Mouse (Mus musculus) CD4-positive helper T cell, adult 2 months (primary cell): ENCODE measurements at regions not wholly inside any gene's neighbourhood (a gene's known extent, or its start where the extent isn't known, plus 50 kb on each side); places are given as distances from the start of the nearest gene placed in this dataset.

Experiments used
- DNase-seq: peaks from one replicate; pipeline ENCODE4 v3.0.0-alpha.2; 2012; ENCODE audit warnings: low read depth, missing footprints, low spot score

DNA sequence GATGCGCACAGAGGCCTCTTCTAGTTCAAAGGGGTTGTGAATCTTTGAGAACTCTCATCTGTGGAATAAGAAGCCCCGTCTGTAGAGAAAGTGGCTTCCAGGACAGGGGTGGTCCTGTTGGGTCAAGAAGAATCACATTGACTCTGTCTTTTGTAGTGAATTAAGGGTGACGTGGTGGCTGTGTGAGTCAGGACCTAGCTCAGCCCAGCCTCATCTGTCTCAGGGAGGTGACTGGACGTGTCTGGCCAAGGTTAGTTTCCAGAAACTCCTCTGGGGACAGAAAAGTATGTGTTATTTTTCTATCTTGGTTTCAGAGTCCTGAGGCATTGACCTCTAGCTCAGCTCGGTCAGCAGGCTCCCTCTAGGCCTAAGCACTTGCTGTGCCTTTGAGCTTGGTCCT, 73.3 kb upstream of the Lep start:
- DNase-seq = no peak

DNA sequence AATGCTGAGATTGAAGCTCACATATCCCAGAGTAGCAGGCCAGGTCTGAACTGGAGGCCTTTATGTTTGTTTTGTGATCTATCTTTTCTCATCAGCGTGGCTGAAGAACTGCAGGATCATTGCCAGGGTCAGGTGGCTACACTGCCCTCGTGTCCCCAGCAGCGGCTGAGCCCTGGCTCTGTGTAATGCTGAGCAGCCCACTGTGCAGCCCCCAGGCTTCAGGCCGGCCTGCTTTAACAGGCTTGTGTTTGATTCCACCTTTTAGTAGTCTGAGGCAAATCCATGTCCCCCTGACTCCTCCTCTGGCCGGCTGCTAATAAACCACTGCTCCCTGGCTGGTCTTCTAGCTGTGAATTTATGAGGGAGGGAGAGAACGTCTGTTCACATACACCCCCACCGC, 72.6 kb upstream of the Lep start:
- DNase-seq = no peak

DNA sequence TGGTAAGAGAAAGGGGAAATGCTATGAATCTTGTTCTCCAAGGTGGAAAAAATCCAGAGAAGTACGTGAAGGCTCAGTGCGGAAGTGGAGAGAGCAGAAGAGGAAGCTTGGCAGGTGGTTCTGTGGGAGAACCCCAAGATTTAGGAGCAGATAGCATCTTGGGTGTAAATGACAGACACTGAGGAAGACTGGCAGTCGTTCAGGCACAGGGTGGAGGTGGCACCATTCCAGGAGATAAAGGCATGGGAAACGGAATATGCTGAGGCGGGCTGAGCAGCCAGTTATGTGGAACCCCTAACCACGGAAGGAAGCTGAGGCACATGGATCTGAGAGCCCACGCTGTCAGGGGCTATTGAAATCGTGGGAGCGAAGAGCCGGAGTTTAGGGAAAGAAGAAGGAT, 70.6 kb upstream of the Lep start:
- no peak for DNase-seq

DNA sequence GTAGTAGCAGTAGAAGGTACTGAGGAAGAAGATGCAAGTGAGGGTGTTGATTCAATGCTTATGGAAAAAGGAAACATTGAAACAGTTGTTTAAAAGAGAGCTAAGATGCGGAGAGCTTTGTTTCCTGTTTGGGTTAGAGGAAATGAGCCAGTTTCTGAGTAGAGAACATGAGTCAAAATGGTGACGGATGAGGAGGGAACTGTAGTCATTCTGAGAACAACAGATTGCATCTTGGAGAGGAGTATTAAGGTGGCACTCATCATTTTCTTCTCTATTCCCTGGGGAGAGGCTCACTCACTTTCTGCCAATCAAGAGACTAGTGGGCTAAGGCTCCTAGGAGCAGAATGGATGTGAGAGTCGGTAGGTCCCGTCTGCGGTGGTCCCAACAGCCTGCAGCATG, 69.8 kb upstream of the Lep start:
- peak; percentile 26 for DNase-seq

DNA sequence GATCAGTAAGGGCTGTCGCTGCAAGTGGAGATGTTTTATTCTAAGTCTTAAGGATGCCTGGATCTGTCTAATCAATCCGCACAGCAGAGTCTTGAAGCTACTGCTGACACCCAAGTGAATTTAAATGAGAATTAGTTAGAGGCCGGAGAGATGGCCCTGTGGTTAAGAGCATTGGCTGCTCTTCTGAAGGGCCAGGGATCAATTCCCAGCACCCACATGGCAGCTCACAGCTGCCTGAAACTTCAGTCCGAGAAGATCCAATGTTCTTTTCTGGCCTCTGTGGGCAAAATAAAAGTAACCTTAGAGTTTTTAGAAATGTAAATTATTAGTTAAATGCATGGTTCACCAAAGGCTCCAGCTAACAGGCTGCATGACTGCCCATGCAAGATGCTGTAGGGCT, 65.5 kb upstream of the Lep start:
- no peak for DNase-seq

DNA sequence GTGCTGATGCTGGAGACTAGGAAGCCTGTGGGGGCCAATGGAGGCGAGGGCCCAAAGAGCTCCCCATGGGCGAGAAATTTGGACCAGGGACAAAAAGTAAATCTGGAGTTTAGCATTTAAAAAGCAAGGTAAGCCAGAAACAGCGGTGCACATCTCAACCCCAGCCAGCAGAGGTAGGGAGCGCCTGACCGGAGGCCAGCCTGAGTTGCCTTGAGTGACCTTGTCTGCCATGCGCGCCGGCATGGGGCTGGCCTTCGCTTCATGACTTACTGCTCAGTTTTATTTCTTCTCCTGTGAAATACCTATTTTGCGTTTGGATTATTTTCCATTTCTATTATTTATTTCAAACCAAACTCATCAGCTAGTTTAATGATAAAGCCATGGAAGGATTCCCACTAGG, 64.3 kb upstream of the Lep start:
- no peak for DNase-seq

DNA sequence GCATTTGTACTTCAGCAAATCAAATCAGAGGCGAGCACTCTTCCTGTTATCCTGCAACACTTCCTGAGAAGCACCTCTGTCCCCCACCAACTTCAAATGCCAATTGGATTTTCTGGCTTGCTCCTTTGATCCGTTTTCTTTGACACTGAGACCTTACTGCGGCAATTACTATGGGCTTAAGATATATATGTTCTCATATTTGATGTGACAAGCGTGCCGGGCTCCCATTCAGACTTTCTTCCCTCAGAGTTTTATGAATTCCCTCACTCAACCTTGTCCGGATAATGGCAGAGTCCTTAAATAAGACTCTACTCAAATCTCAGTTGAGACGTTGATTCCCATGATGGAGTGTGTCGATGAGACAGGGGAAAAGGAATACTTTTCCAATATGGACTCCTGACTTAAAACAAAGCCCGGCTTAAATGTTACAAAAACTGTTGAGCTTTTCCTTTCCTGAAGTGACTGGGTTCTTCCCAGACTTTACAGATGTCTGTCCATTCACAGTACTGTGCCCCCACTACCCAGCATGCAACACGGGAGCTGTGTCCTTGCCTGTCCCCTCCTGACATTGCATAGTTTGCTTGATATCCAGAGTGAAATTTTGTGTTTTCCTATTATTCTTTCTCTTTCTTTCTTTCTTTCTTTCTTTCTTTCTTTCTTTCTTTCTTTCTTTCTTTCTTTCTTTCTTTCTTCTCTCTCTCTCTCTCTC, 60.5 kb upstream of the Lep start:
- no peak for DNase-seq

DNA sequence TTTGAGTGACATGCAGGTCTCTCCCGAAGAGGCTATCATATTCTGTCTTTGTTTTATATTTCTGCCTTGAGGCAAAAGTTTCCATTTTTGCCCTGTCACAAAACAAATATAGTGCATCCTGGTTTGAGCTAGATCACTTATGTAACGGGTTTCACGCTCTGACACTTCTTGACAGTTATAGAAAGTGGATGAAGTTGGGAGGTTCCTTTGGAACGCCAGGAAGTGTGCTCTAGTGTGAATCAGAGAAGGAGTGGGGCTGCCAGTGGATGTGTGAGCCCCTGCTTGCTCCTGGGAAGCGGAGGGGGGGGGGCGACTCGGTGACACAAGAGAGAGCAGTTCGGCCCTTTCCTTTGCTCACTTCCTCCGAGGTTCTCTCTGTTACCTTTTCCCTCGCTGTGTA, 57.9 kb upstream of the Lep start:
- DNase-seq = no peak

DNA sequence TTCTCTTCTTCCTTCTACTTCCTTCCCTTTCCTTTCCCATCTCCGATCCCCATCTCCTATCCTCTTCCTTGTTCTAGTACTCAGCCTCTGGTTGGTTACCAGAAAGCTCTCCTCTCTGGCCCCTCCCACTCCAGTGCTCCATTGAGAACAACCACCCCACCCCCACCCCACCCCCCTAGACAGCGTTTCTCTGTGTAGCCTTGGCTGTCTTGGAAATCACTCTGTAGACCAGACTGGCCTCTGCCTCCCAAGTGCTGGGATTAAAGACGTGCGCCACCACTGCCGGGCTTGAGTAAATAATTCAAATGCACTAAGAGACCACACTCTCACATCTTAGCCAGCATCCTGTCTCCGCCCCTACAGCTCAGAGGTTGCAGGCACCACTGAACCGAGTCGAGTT, 57.2 kb upstream of the Lep start:
- DNase-seq = no peak

DNA sequence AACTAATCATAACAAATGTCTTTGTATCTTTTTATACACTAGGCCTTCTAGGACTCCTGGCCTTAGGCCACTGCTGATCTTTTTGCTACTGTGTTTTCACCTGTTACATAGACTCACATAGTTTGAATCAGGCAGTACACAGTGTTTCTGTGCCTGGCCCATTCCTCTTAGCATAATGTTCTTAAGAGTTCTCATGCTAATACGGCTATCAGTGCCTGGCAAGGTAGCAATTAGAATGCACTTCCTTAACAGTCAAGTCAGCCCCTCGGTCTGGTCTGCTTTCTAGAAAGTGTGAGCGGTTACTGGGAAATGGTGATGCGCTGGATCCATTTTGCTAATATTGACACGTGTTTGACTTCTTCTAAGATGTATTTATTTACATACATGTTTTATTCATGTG, 54.2 kb upstream of the Lep start:
- DNase-seq = no peak
